Mouse (Mus musculus): ENCODE data around the gene Methig1. TPM values are rescaled to one million over a fixed set of nuclear protein-coding genes. Genes with fewer than 3 reads are reported as not detected.

Gene Methig1
- polyA plus RNA-seq, 2 experiments: not detected

GRCm38 (mm10) chr15:100429959-100430565 lies 77.1 kb downstream of the Methig1 start:
- no peaks in the 10 kb centered on the region for H3K9me3 ChIP-seq (ENCODE audit: control insufficient read depth, low read length)
- no peak overlapping the region for H3K4me3 ChIP-seq (replicated peaks; ENCODE audit: low read length)
- no peak overlapping the region for H3K27ac ChIP-seq (replicated peaks; ENCODE audit: low read depth, low read length)
- H3K4me2 ChIP-seq (replicated peaks; ENCODE audit: low read depth, low read length, severe bottlenecking): no peak overlapping the region
- DNase-seq (ENCODE audit: low spot score): no peak
- no peak for ATAC-seq (ENCODE audit: low FRiP score, low read depth)
- no peaks in the 10 kb centered on the region for H3K36me3 ChIP-seq (ENCODE audit: control insufficient read depth, insufficient read depth, low read length)
- 74% methylated on average over 11 of the region's 11 CpGs for WGBS
- TF ChIP-seq POLR2A (IDR thresholded peaks at IDR 0.05; ENCODE audit: borderline replicate concordance, extremely low read depth, insufficient read depth, insufficient read length): no peak
- H3K4me1 ChIP-seq (ENCODE audit: control insufficient read depth, insufficient read depth, low read length): no peaks in the 10 kb centered on the region
- no peaks in the 10 kb centered on the region for H3K27me3 ChIP-seq (ENCODE audit: control insufficient read depth, insufficient read depth, low read length)
- H3K9ac ChIP-seq (ENCODE audit: low read depth, low read length, severe bottlenecking): no peak overlapping the region

GRCm38 (mm10) chr15:100433234-100433633 lies 80.3 kb downstream of the Methig1 start:
- Histone ChIP-seq H3K9me3 (ENCODE audit: control insufficient read depth, low read length) (no peaks in the 10 kb centered on the region), H3K4me3 (replicated peaks; ENCODE audit: low read length) (no peak overlapping the region), H3K4me1 (ENCODE audit: control insufficient read depth, insufficient read depth, low read length) (no peaks in the 10 kb centered on the region), H3K27ac (replicated peaks; ENCODE audit: low read depth, low read length) (no peak overlapping the region), H3K27me3 (ENCODE audit: control insufficient read depth, insufficient read depth, low read length) (no peaks in the 10 kb centered on the region), H3K9ac (ENCODE audit: low read depth, low read length, severe bottlenecking) (no peak overlapping the region), H3K36me3 (ENCODE audit: control insufficient read depth, insufficient read depth, low read length) (no peaks in the 10 kb centered on the region), H3K4me2 (replicated peaks; ENCODE audit: low read depth, low read length, severe bottlenecking) (no peak overlapping the region)
- WGBS: 58% methylated on average over 4 of the region's 4 CpGs
- DNase-seq (ENCODE audit: low spot score) (no peak), ATAC-seq (ENCODE audit: low FRiP score, low read depth) (no peak)
- TF ChIP-seq POLR2A (IDR thresholded peaks at IDR 0.05; ENCODE audit: borderline replicate concordance, extremely low read depth, insufficient read depth, insufficient read length): no peak

Other genes starting within 250 kb of the Methig1 start
- gene Atf1, start 125.3 kb upstream of the Methig1 start, polyA plus RNA-seq (2012; rRNA removed): 44.2 and 49.4 TPM in 2 replicates
- 32.8 and 43.1 TPM in 2 replicates for gene Atf1, start 125.3 kb upstream of the Methig1 start, polyA plus RNA-seq (2014; fragmentation: Nextera tagmentation; extraction: Ambion mirVana)
- gene Tmprss12, start 72.3 kb upstream of the Methig1 start, polyA plus RNA-seq (2012; rRNA removed): not detected in 2 replicates
- gene Tmprss12, start 72.3 kb upstream of the Methig1 start, polyA plus RNA-seq (2014; fragmentation: Nextera tagmentation; extraction: Ambion mirVana): not detected in 2 replicates
- gene Mettl7a1, start 49.0 kb upstream of the Methig1 start, polyA plus RNA-seq (2012; rRNA removed): 12.2 and 14.9 TPM in 2 replicates
- gene Mettl7a1, start 49.0 kb upstream of the Methig1 start, polyA plus RNA-seq (2014; fragmentation: Nextera tagmentation; extraction: Ambion mirVana): 3.0 and 4.1 TPM in 2 replicates
- gene Mettl7a3, start 18.2 kb upstream of the Methig1 start, polyA plus RNA-seq (2012; rRNA removed): 0.55 and 0.60 TPM in 2 replicates
- gene Mettl7a3, start 18.2 kb upstream of the Methig1 start, polyA plus RNA-seq (2014; fragmentation: Nextera tagmentation; extraction: Ambion mirVana): 0.64 and 0.70 TPM in 2 replicates
- gene Mettl7a2, start 51 bp downstream of the Methig1 start, polyA plus RNA-seq (2012; rRNA removed): 0.08 and 0.13 TPM in 2 replicates
- not detected in 2 replicates for gene Mettl7a2, start 51 bp downstream of the Methig1 start, polyA plus RNA-seq (2014; fragmentation: Nextera tagmentation; extraction: Ambion mirVana)
- gene Higd1c, start 11.4 kb downstream of the Methig1 start, polyA plus RNA-seq (2012; rRNA removed): not detected in 2 replicates
- not detected in 2 replicates for gene Higd1c, start 11.4 kb downstream of the Methig1 start, polyA plus RNA-seq (2014; fragmentation: Nextera tagmentation; extraction: Ambion mirVana)
- gene Gm5475, start 69.0 kb downstream of the Methig1 start, polyA plus RNA-seq (2012; rRNA removed): 0.03 and 0.04 TPM in 2 replicates
- gene Gm5475, start 69.0 kb downstream of the Methig1 start, polyA plus RNA-seq (2014; fragmentation: Nextera tagmentation; extraction: Ambion mirVana): 0.12 TPM in 1 of 2 replicates, not detected in the other
- gene Slc11a2, start 71.9 kb downstream of the Methig1 start, polyA plus RNA-seq (2012; rRNA removed): 30.3 and 41.1 TPM in 2 replicates
- 20.4 TPM in 2 replicates for gene Slc11a2, start 71.9 kb downstream of the Methig1 start, polyA plus RNA-seq (2014; fragmentation: Nextera tagmentation; extraction: Ambion mirVana)
- gene Letmd1, start 115.9 kb downstream of the Methig1 start, polyA plus RNA-seq (2012; rRNA removed): 62.4 and 72.0 TPM in 2 replicates
- 27.9 and 29.8 TPM in 2 replicates for gene Letmd1, start 115.9 kb downstream of the Methig1 start, polyA plus RNA-seq (2014; fragmentation: Nextera tagmentation; extraction: Ambion mirVana)
- gene Csrnp2, start 142.3 kb downstream of the Methig1 start, polyA plus RNA-seq (2012; rRNA removed): 14.6 and 17.9 TPM in 2 replicates
- 18.2 and 20.8 TPM in 2 replicates for gene Csrnp2, start 142.3 kb downstream of the Methig1 start, polyA plus RNA-seq (2014; fragmentation: Nextera tagmentation; extraction: Ambion mirVana)
- 30.1 and 30.5 TPM in 2 replicates for gene Tfcp2, start 198.9 kb downstream of the Methig1 start, polyA plus RNA-seq (2012; rRNA removed)
- gene Tfcp2, start 198.9 kb downstream of the Methig1 start, polyA plus RNA-seq (2014; fragmentation: Nextera tagmentation; extraction: Ambion mirVana): 23.2 and 26.1 TPM in 2 replicates
- gene Pou6f1, start 246.8 kb downstream of the Methig1 start, polyA plus RNA-seq (2012; rRNA removed): 24.9 and 32.4 TPM in 2 replicates
- 9.8 and 13.5 TPM in 2 replicates for gene Pou6f1, start 246.8 kb downstream of the Methig1 start, polyA plus RNA-seq (2014; fragmentation: Nextera tagmentation; extraction: Ambion mirVana)

All from limb, embryonic 14.5 days (tissue).